Mouse (Mus musculus): Measurements from ENCODE around the gene Tmem229b. TPM values are rescaled to one million over a fixed set of nuclear protein-coding genes. Genes with fewer than 3 reads are reported as not detected.
"Not testable (repeated sequence)": the region's sequence is repeated elsewhere in the genome, so short reads cannot be mapped to it uniquely, and the experiment has no call there.

Gene Tmem229b
- polyA plus RNA-seq, 1 experiment from 2014 or later: 70.9 TPM

GRCm38 (mm10) chr12:79035349-79035748, 27.9 kb upstream of the Tmem229b start:
- no peaks in the 10 kb centered on the region for H3K9me3 ChIP-seq
- no peaks in the 10 kb centered on the region for H3K4me1 ChIP-seq (replicated peaks)
- H3K27ac ChIP-seq (replicated peaks): no peak overlapping the region
- H3K27me3 ChIP-seq: no peaks in the 10 kb centered on the region
- H3K4me3 ChIP-seq: no peak overlapping the region
- ATAC-seq (ENCODE audit: low FRiP score, low read depth): no peak
- no peak overlapping the region for H3K9ac ChIP-seq
- 4% methylated on average over 3 of the region's 3 CpGs for WGBS
- H3K4me2 ChIP-seq: no peak overlapping the region
- no peaks in the 10 kb centered on the region for H3K36me3 ChIP-seq

DNA sequence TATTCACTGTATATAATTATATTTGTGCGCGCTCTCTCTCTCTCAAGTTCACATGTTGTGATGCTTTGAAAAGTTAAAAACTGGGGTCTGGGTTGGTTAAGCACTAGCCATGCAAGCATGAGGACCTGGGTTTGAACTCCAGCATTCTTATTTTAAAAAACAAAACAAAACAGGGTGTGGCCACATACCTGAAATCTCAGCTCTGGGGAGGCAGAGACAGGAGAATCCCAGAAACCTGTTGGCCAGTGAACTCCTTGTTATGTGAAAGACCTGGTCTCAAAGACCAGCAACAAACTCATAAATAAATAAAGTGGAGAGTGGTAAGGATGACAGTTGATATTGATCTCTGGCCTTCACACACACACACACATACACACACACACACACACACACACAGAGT, 26.9 kb upstream of the Tmem229b start:
- Histone ChIP-seq H3K27me3 (no peaks in the 10 kb centered on the region), H3K9me3 (no peaks in the 10 kb centered on the region), H3K36me3 (no peaks in the 10 kb centered on the region), H3K9ac (no peak overlapping the region), H3K4me1 (replicated peaks) (peaks cover 5% of the 10 kb centered on the region; the same call in 1 of the 2 replicates), H3K27ac (replicated peaks) (no peak overlapping the region), H3K4me3 (no peak overlapping the region), H3K4me2 (no peak overlapping the region)
- ATAC-seq (ENCODE audit: low FRiP score, low read depth): no peak
- WGBS: 99% methylated on average over 2 of the region's 2 CpGs

- H3K9me3 ChIP-seq: no peaks in the 10 kb centered on the region
These were observed 21.8 kb upstream of the Tmem229b start, which contains the start of gene Plekhh1 for GRCm38 (mm10) chr12:79028911-79029861. Gene Plekhh1 (plus strand): TSS chr12:79029163.

GRCm38 (mm10) chr12:79027526-79027925, 20.1 kb upstream of the Tmem229b start:
- H3K4me3 ChIP-seq; H3K27me3 ChIP-seq; H3K4me1 ChIP-seq (replicated peaks); H3K27ac ChIP-seq (replicated peaks); H3K9ac ChIP-seq; H3K36me3 ChIP-seq; H3K9me3 ChIP-seq; H3K4me2 ChIP-seq; ATAC-seq (ENCODE audit: low FRiP score, low read depth): not testable (repeated sequence)
- 88% methylated on average over 8 of the region's 8 CpGs for WGBS

More at GRCm38 (mm10) chr12:79028911-79029861, 21.8 kb upstream of the Tmem229b start, which contains the start of gene Plekhh1:
- peak within 1 kb of the TSS; percentile 11 for H3K27ac ChIP-seq (replicated peaks)
- WGBS: under 1% methylated on average over 58 of the region's 80 CpGs
- peaks cover 9% of the 10 kb centered on the region for H3K4me1 ChIP-seq (replicated peaks)
- peak; percentile 91 for ATAC-seq (ENCODE audit: low FRiP score, low read depth)
- H3K27me3 ChIP-seq: no peaks in the 10 kb centered on the region
- H3K4me3 ChIP-seq: peak within 1 kb of the TSS; percentile 68
- H3K9ac ChIP-seq: peak within 1 kb of the TSS; percentile 71
- peak within 1 kb of the TSS; percentile 97 for H3K4me2 ChIP-seq
- H3K36me3 ChIP-seq: no peaks in the 10 kb centered on the region

- H3K27ac ChIP-seq (replicated peaks): no peak overlapping the region
- no peak overlapping the region for H3K4me3 ChIP-seq
- H3K36me3 ChIP-seq: no peaks in the 10 kb centered on the region
- H3K9me3 ChIP-seq: no peaks in the 10 kb centered on the region
- no peaks in the 10 kb centered on the region for H3K27me3 ChIP-seq
- no peak overlapping the region for H3K9ac ChIP-seq
- no peak for ATAC-seq (ENCODE audit: low FRiP score, low read depth)
- 14% methylated on average over 3 of the region's 3 CpGs for WGBS
- H3K4me2 ChIP-seq: no peak overlapping the region
- H3K4me1 ChIP-seq (replicated peaks): no peaks in the 10 kb centered on the region
These were observed 15.5 kb upstream of the Tmem229b start for GRCm38 (mm10) chr12:79022882-79023281.

GRCm38 (mm10) chr12:79021902-79022301, 14.5 kb upstream of the Tmem229b start:
- no peak for ATAC-seq (ENCODE audit: low FRiP score, low read depth)
- Histone ChIP-seq H3K27ac (replicated peaks) (no peak overlapping the region), H3K4me3 (no peak overlapping the region), H3K9ac (no peak overlapping the region), H3K36me3 (no peaks in the 10 kb centered on the region), H3K27me3 (no peaks in the 10 kb centered on the region), H3K4me2 (no peak overlapping the region), H3K4me1 (replicated peaks) (no peaks in the 10 kb centered on the region), H3K9me3 (no peaks in the 10 kb centered on the region)
- 83% methylated on average over 1 of the region's 1 CpGs for WGBS

DNA sequence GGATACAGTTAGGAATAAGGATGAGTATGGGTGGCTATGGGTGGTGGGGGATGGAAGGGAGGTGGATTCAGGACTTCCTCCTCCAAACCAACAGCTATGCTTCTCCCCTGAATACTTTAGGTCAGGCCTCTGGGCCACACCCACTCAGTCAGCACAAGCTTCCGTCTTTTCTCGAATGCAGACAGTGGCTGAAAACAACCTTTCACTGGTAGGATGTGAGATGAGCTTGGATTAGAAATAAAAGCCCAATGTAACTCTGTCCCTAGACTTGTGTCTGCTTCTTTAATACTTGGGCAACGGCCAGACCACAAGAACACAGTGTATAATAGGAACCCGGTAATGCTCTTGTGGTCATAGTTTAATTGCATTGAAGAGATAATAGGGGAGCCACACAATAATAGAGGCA, 10.6 kb upstream of the Tmem229b start:
- Histone ChIP-seq H3K27ac (replicated peaks) (no peak overlapping the region), H3K4me1 (replicated peaks) (no peaks in the 10 kb centered on the region), H3K4me3 (no peak overlapping the region), H3K36me3 (no peaks in the 10 kb centered on the region), H3K4me2 (no peak overlapping the region), H3K27me3 (no peaks in the 10 kb centered on the region), H3K9me3 (no peaks in the 10 kb centered on the region), H3K9ac (no peak overlapping the region)
- 64% methylated on average over 4 of the region's 4 CpGs for WGBS
- ATAC-seq (ENCODE audit: low FRiP score, low read depth): no peak

DNA sequence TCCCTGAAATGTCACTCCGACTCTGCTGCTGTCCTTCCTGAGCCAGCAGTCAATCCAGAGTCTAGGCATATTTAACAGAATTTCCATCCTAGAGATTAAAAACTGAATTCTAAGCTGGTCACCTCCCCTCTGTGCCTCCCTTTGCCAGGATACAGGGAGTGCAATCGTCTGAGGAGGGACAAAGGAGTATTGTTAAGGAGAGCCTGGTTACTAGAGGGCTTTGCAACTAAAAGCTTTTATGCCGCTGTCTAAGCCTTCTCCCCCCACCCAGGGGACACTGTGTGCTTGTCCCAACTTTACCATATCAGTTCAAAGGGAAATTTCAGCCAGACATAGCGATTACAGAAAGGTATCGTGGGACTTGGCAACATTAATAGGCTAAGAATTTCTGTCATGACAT, 8.7 kb upstream of the Tmem229b start:
- 9% methylated on average over 5 of the region's 5 CpGs for WGBS
- H3K4me3 ChIP-seq: no peak overlapping the region
- H3K4me1 ChIP-seq (replicated peaks): no peaks in the 10 kb centered on the region
- ATAC-seq (ENCODE audit: low FRiP score, low read depth): no peak
- H3K4me2 ChIP-seq: no peak overlapping the region
- no peak overlapping the region for H3K27ac ChIP-seq (replicated peaks)
- no peaks in the 10 kb centered on the region for H3K36me3 ChIP-seq
- H3K9ac ChIP-seq: no peak overlapping the region
- H3K9me3 ChIP-seq: no peaks in the 10 kb centered on the region
- H3K27me3 ChIP-seq: no peaks in the 10 kb centered on the region

DNA sequence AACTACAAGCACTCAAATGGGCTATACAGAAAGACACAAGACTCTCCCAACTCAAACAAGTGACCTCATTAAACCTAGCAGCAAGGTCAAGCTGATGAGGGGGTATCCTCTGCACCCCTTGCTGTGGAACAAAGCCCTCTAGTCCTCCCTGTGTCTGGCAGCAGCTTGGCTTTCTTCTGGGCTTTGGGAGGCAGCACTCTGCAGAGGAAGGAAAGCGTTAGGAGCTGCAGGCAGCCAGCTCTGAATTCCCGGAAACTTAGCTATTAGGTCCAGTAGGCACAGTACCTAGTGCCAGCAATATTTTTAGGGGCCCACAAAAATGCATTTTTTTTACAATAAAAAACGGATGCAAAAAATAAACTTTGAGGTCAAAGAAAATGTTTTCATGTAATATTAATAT, 3.1 kb upstream of the Tmem229b start:
- no peak overlapping the region for H3K4me2 ChIP-seq
- no peaks in the 10 kb centered on the region for H3K9me3 ChIP-seq
- ATAC-seq (ENCODE audit: low FRiP score, low read depth): no peak
- no peak overlapping the region for H3K4me3 ChIP-seq
- no peak overlapping the region for H3K9ac ChIP-seq
- H3K27ac ChIP-seq (replicated peaks): no peak overlapping the region
- H3K27me3 ChIP-seq: no peaks in the 10 kb centered on the region
- 43% methylated on average over 3 of the region's 3 CpGs for WGBS
- H3K4me1 ChIP-seq (replicated peaks): peaks cover 7% of the 10 kb centered on the region
- no peaks in the 10 kb centered on the region for H3K36me3 ChIP-seq

- under 1% methylated on average over 45 of the region's 53 CpGs for WGBS
- Histone ChIP-seq H3K9ac (peak overlapping the region; percentile 96), H3K4me3 (peak overlapping the region; percentile 100), H3K4me2 (peak overlapping the region; percentile 93), H3K9me3 (no peaks in the 10 kb centered on the region), H3K27ac (replicated peaks) (peak overlapping the region; percentile 90), H3K4me1 (replicated peaks) (peaks cover 19% of the 10 kb centered on the region), H3K27me3 (no peaks in the 10 kb centered on the region), H3K36me3 (no peaks in the 10 kb centered on the region)
- peak; percentile 76 for ATAC-seq (ENCODE audit: low FRiP score, low read depth)
These were observed 825 bp downstream of the Tmem229b start for GRCm38 (mm10) chr12:79006478-79007125.

- peak overlapping the region; percentile 100 for H3K4me3 ChIP-seq
- H3K9me3 ChIP-seq: no peaks in the 10 kb centered on the region
- peak overlapping the region; percentile 90 for H3K27ac ChIP-seq (replicated peaks)
- peaks cover 19% of the 10 kb centered on the region for H3K4me1 ChIP-seq (replicated peaks)
- 26% methylated on average over 9 of the region's 9 CpGs for WGBS
- H3K4me2 ChIP-seq: peak overlapping the region; percentile 93
- no peak for ATAC-seq (ENCODE audit: low FRiP score, low read depth)
- H3K36me3 ChIP-seq: no peaks in the 10 kb centered on the region
- H3K9ac ChIP-seq: peak overlapping the region; percentile 96
- H3K27me3 ChIP-seq: no peaks in the 10 kb centered on the region
These were observed 1.4 kb downstream of the Tmem229b start for GRCm38 (mm10) chr12:79006076-79006475.

GRCm38 (mm10) chr12:79005456-79005855, 2.0 kb downstream of the Tmem229b start:
- no peaks in the 10 kb centered on the region for H3K36me3 ChIP-seq
- WGBS: 92% methylated on average over 5 of the region's 5 CpGs
- H3K4me2 ChIP-seq: peak overlapping the region; percentile 93
- no peak overlapping the region for H3K27ac ChIP-seq (replicated peaks)
- H3K9me3 ChIP-seq: no peaks in the 10 kb centered on the region
- ATAC-seq (ENCODE audit: low FRiP score, low read depth): no peak
- no peak overlapping the region for H3K4me3 ChIP-seq
- no peak overlapping the region for H3K9ac ChIP-seq
- peaks cover 19% of the 10 kb centered on the region for H3K4me1 ChIP-seq (replicated peaks)
- H3K27me3 ChIP-seq: no peaks in the 10 kb centered on the region

All from hindbrain, embryonic 15.5 days (tissue).